Mouse (Mus musculus): ENCODE measurements around the gene Smyd2. TPM values are rescaled to one million over a fixed set of nuclear protein-coding genes. Genes with fewer than 3 reads are reported as not detected.
A peak's percentile ranks its signal among the peaks of the same experiment; 100 is the strongest.

The Smyd2 gene
- total RNA-seq, 2 experiments from 2014 or later = 97.9 to 100 TPM

DNA sequence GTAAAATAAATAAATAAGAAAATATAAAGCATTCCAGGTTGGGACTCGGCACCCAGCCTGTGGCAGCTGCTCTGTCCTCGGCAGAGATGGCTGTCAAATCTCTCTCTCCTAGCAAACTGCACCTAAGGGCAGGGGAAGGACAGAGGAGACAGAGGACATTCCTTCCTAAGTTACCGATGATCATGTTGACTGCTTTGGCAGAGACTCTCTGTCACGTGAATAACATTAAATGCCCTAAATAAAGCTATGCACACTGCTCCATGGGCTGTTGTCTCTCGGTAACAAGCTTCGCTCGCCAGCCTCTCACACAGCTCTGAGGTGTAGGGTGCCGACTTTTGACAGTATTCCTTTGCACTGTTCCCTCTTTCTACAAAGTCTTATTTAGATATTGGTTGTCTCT is 46.0 kb downstream of the Smyd2 start:
- DNase-seq (ENCODE audit: low spot score in 2 of 2) = no peak

DNA sequence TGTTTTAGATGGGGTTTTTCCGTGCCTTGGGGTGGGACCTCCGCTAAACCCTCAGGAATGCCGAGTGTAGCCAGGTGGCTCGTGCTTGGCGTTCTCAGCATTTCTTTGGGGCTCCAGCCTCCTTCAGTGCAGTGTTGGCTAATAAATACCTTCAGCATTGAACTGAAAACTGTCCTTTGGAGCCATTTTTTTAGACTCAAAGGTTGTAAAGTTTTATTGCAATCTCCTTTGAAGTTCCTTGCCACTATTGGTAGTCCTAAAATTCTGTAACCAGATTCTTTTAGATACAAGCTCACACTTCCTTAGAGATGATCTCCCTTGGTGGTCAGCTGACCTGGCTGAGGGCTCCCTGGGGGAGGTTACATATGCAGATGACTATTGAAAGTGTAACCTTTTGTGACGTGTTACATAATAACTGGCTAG is 46.7 kb downstream of the Smyd2 start:
- DNase-seq (ENCODE audit: low spot score in 2 of 2) = no peak

DNA sequence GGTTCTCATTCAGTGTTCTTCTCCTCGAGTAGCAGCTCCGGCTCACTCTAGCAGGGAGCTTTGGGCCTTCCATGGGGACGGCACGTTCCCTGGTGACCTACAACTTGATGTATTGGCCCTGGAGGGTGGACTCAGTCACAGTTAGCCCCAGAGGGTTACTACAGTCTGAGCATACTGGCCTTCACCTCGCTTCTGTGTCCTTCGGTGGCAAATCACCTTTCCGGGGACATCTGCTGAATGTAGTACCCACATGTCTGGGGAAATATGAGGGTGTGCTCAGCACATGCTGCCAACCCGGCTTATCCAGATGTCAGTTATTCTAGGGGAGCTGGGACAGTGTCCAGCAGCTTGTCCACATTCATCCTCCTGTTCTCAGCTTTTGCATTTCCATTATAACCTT is 48.6 kb downstream of the Smyd2 start:
- no peak for DNase-seq (ENCODE audit: low spot score in 2 of 2)

DNA sequence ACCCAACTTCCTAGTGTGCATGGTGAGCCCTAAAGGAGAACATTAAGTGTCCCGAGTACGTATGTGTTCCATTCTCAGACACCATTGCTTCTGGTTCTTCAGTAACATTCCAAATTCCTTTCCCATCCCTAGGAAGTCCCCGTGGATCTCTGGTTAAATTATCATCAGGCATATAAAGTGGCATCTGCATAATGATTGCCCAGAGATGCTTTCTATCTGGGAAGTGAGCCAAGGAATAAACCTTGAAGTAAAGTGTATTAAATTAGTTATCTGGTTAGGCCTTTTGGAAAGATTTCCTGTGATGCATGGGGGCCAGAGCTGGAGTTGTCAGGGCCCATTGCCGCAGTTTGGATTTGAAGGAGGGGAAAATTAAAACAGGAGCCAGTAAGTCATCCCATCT is 50.1 kb downstream of the Smyd2 start:
- DNase-seq (ENCODE audit: low spot score in 2 of 2) = no peak

DNA sequence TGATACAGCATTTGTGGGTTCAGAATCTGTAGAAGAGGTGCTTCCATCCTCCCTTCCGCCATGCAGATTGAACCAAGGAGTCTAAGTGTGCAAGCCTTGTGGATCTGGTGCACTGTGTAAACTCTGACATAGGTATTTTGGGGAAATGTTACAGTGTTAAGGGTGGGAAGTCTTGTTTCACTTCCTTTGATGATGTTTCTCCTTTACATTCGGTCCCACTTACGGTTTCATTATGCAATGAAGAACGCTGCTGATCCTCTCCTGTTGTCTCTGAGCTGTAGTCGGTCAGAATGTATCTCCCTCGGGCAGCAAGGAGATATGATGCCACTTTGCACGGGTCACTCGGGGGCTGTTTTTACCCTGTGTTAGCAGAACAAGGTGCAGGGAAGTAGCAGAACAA is 50.5 kb downstream of the Smyd2 start:
- DNase-seq (ENCODE audit: low spot score in 2 of 2) = no peak

DNA sequence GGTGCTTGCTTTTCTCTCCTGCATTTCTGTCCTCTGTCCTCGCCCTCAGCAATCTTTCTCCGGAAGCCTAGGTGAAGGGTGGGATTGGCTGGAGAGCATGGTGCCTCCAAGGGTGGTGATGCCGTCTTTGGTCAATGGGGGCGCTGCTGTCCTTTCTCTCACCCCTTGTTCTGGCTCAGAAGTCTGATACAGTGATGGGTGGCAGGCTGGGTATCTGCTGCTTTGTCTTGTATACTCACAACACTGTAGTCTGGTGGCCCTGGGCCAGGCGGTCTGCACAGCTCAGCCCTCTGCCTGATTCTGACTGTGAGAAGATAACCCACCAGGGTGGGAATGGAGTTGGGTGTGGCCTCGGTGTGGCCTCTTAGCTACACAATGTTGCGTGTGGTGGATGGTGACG is 51.6 kb downstream of the Smyd2 start:
- no peak for DNase-seq (ENCODE audit: low spot score in 2 of 2)

DNA sequence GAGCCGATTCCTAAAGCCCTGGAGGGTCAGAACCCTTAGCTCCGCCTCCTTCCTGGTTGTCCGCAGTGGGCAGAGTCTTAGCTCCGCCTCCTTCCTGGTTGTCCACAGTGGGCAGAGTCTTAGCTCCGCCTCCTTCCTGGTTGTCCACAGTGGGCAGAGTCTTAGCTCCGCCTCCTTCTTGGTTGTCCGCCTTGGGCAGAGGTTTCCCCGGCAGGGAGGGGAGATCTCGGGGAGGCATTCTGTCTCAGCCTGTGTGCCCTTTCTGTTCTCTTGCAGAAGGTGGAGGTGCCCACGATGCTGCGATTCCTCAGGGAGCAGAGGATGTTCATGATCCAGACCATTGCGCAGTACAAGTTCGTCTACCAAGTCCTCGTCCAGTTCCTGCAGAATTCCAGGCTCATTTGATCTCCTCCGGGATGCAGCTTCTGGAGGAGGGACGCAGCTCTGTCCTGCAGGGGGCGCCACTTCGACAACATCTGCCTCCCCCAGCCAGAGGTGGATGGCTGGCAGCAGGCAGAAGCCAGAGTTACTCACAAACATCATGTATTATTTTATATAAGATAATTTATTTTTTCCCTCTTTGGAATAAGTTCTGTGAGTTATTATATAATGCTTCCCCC is 52.4 kb downstream of the Smyd2 start:
- DNase-seq (ENCODE audit: low spot score in 2 of 2) = no peak

DNA sequence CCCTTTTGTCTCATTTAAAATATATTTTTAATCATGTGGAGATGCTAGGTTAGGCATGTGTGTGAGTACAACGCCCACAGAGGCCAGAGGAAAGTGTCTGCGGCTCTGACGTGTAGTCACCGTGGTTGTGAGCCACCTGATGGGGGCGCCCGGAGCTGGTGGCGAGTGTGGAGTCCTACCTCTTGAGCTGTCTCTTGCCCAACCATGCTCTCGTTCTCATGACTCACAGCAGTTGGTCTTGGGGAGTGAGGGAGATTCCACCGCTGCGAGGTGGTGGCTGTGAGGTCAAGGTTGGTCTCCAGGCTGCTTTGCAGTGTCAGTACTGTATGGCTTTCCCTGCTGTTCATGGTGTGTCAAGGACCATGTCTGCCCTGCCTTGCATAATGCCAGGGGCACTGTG is 54.1 kb downstream of the Smyd2 start:
- DNase-seq (ENCODE audit: low spot score in 2 of 2) = no peak

DNA sequence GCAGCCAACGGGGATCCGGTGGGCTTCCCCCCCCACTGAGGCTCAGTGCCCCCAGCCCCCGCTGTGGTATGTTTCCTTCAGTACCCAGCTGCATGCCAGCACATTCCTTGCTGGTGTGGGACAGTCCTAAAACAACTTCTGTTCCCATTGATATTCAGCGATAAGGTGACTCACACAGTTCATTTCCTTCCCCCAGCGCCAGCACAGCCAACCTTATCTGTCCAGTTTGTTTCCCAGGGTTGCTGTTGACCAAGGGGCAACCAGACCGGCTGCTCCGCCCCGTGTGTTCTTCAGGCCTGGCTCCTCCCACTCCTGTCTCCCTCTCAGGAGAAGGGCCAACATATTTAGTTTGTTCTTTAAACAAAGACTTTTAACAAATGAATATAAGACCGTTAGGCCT is 54.7 kb downstream of the Smyd2 start:
- DNase-seq (ENCODE audit: low spot score in 2 of 2) = peak in 1 of 2 experiments; percentile 34

DNA sequence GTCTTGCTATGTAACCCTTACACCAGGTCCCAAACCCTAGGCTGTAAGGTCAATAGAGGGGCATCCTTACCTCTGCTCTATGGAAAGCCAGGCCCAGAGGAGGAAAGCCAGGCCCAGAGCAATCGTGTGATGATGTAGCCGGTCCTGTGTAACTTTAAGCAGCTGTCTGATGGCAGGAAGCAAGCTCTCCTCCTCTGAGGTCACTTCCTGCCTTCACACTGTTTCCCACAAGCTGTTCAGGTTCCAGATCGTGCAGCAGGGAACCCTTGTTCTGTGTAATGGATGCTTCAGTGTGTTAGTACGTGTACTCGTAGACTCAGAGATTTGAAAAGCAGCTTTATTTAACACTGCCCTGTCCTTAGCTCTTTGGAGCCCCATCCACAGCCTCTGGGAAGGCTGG is 55.1 kb downstream of the Smyd2 start:
- no peak for DNase-seq (ENCODE audit: low spot score in 2 of 2)

DNA sequence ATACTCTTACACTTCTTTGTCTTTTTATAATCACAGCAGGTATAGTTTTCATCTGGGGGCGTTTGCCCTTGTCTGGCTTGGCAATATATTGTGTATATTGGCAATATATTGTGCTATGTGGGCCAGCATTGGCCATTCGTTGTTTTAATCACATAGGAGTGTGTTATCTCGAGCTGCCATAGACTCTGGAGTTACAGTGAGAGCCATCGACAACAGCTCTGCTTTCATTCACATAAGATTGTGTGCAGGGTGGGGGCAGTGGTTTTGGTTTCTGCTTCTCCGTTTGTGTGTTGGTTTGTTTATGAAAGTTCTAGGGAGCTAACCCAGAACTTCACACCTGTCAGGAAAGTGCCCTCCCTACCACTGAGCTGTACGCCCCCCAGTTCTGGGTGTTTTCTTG is 55.5 kb downstream of the Smyd2 start:
- DNase-seq (ENCODE audit: low spot score in 2 of 2) = no peak

DNA sequence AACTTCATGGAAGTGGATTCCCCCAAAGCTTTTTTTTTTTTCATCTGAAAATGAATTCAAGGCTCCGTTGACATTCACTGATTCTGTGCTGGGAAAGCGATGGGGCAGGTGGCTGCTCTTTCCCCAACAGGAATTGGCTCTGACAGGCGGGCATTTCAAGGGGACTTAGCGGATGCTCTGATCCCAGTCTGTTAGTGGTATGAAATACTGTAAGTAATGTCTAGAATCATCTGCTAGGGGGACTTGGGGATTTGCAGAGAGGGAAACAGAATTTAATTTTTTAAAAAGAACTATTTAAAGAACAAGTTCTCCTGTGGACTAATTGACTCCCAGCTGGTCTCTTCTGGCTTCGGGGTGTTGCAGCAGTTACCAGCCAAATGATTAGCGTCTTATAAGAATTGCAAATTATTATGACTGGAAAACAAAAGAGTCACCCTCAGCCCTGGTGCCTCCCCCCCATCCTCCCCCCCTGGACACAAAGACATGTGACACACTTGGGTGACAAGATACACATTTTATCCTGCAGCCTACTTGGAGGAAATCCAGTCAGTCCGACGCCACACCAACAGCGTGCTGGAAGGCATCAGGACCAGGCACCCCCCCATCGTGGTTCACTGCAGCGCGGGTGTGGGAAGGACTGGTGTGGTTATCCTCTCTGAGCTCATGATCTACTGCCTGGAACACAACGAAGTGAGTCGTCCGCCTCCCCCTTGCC is 57.2 kb downstream of the Smyd2 start:
- DNase-seq (ENCODE audit: low spot score in 2 of 2) = no peak

DNA sequence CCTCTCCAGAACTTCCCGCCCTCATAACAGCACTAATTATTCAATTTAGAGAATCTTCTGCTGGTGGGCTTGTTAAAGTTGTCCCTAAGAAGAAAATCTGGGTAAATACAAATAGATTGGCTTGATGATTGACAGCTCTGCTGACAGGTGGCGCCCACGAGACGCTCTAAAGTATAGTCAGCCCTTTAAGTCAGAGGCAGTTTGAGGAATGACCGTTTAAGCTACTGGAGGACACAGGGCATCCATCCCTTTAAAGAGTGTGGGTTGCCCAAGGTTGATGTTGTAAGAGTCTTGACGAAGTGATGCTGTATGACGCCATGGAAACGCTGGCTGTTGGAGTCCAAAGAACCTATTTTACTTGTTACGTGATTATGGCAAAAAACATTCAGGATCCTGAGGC is 57.9 kb downstream of the Smyd2 start:
- DNase-seq (ENCODE audit: low spot score in 2 of 2) = no peak

DNA sequence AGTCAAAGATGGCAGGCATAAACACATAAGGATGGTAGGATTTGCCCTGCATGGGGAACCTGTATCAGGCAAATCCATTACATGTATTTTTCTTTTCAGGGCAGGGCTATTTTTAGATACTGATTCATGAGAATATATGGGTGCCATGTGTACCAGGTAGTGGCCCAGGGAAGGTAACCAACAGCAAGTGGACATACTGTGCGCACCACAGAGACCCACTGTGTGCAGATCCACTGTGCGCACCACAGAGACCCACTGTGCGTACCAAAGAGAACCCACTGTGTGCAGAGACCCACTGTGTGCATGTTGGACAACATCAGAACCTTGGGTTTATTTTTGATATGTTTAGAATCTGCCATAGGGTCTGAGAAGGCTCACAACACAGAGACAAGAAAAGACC is 58.4 kb downstream of the Smyd2 start:
- DNase-seq (ENCODE audit: low spot score in 2 of 2) = no peak

DNA sequence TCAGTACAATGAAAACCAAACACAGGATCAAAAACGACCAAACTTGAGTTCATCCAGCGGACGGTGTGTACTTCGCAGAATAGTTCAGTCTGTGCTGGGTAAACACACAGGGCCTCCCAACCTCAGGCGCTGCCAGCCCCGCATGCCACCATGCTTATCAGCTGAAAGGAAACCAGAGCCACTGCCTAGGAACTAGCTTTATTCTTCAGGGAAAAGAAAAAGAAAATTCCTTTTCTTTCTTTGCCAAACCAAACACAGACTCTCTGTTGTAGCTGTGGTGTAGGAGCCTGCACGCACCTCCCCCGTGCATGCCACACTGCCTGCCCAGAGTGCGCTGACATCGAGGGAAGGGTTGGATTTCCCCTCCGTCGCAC is 61.2 kb downstream of the Smyd2 start:
- DNase-seq (ENCODE audit: low spot score in 2 of 2) = no peak

DNA sequence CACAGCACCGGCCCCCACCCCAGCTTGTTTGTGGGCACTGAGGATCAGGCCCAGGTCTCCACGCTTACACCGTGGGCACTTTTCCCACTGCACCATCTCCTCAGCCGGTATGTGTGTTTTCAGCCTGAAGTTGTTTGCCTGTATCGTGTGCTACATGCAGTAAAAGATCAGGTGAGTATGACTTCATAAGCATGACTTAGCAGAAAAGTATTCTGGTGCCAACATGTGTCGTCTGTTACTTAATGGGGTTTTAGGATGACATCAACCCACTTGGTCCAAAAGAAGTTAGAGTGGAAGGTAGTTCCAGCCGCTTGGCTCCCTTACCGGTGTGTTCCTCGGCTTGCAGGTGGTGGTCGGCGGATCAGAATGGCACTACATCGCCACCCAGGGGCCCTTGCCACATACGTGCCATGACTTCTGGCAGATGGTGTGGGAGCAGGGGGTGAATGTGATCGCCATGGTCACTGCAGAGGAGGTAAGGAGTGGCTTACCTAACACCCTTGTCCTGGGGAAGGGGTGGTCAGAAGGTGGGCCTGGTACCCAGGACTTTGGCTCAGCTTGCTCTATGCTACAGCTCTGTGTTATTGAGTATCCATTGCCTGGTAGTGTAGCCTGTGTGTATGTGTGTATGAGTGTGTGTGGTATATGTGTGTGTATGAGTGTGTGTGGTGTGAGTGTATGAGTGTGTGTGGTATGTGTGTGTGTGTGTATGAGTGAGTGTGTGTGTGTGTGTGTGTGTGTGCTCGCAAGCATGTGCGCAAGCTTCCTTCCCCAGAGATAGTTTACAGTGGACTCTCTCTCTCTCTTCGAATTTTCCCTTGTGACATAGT is 61.8 kb downstream of the Smyd2 start:
- DNase-seq (ENCODE audit: low spot score in 2 of 2) = no peak

DNA sequence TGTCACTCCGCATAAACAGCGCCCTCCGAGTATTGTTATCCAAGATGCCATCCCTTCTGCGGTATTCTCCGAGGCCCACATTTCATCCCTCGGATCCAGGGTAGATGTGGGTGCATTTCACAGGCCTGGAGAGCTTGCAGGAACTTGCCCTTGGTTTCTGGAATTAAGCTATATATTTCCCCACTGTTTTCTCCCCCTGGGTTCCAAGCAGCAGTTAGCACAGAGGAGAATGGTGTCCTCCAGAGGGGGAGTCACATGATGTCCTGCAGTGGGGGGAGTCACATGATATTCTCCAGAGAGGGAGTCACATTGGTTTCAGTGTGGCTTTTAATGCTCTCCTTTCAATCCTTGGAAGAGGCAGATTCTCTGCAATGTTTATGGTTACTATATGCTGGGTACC is 63.8 kb downstream of the Smyd2 start:
- DNase-seq (ENCODE audit: low spot score in 2 of 2) = no peak

DNA sequence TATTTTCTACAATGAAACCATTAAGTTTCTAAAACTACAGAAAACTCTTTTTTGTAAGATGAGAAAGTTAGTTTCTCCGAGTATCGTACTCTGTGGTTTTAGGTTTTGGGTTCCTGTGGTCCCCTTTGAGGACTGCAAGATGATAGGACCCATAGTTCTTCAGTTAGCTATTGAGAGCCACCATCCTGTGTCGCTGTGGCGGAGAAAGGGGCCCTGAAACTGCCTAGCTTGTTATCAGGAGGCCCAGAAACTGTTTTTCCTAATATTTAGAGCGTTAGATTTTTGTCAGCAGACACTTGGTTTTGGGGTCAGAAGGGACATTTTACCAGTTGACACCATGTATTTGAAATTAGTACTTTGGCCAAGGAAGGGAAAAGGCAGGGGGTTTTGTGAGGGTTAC is 66.4 kb downstream of the Smyd2 start:
- DNase-seq (ENCODE audit: low spot score in 2 of 2) = no peak

DNA sequence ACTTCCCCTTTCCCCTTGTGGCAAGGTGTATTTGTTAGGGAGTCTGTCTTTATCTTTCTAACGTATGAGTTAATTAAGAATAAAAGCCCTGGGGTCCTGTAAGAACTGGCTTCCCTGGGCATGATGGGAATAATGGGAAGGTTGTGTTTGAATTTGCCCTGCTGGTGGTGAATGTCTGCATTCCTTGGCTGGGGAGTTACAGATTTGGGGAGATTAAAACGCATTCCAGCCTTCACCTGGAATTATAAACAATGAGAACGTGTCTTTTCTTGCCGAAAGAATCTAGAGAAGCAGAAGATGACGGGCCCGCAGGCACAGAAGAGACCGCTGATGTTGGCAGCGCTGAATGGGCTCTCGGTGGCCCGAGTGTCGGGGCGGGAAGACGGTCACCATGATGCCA is 67.5 kb downstream of the Smyd2 start:
- no peak for DNase-seq (ENCODE audit: low spot score in 2 of 2)

DNA sequence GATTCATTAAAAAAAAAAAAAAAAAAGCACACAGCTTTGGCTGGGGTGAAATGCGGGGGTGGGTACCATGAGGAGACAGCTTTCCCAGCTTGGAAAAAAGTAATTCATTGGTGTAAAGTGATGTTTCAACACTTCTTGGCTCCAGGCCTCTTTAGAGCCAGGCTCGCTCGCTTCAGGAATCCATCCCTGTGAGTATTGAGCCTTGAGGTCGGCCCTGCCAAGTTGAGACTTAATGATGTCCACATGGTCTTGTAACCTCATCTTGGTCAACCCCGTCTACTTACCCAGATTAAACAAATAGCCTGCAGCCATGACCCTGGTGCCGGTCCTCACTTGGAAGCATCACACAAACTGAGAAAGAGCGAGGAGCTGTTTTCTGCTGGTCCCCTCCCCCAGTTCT is 69.7 kb downstream of the Smyd2 start:
- DNase-seq (ENCODE audit: low spot score in 2 of 2) = no peak

DNA sequence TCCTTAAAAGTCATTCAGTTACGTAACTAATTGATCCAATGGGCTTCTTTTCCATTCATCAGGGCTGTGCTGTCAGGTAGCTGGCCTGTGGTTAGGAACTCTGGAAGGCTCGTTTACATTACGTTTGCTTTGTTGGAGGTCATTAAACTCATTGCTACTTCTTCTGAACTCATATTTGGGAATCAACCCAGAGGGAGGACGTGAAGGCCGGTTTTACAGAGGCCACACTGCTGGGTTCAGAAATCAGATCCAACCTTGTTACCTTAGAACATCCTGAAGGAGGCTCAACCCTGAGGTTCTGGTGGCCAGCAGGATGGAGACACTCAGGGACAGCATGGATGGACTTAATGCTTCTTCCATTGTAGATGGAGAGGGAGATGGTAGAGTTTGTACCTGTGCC is 70.1 kb downstream of the Smyd2 start:
- DNase-seq (ENCODE audit: low spot score in 2 of 2) = no peak

DNA sequence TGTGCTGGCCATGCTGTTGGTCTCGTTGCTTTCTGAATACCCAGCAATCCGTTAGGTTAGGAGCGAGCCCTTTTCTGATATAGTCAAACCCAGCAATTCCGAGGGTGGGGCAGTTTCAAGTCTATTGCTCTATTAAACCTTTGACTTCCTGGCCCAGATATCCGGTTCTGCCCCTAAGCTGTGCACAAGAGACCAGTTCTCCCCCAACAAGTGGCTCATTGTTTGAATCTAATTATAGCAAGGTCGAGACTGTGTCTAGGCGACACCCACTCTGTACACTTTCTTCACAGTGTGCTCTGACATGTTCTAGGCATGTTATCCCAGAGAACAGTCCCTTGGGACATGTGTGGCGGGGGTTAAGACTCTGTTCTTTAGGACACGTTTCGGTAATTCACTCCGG is 72.6 kb downstream of the Smyd2 start:
- no peak for DNase-seq (ENCODE audit: low spot score in 2 of 2)

DNA sequence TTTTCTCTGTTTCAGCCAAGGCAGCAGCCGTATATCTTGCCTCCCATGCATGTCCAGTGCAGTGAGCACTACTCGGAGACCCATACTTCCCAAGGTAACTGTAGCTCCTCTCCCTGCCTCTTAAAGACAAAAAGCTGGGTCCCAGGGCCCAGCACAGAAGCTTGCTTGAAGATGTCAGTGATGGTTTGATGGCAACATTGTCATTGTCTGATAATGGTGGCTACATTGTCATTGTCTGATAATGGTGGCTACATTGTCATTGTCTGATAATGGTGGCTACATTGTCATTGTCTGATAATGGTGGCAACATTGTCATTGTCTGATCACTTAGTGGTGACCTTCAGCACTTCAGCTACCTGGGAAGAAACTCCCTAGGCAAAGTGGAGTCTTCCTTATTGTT is 75.8 kb downstream of the Smyd2 start:
- DNase-seq (ENCODE audit: low spot score in 2 of 2) = no peak
